Mouse (Mus musculus): ENCODE measurements around the gene Zfp628. TPM values are rescaled to one million over a fixed set of nuclear protein-coding genes. Genes with fewer than 3 reads are reported as not detected.
"Not testable (repeated sequence)": the region's sequence is repeated elsewhere in the genome, so short reads cannot be mapped to it uniquely, and the experiment has no call there.

The Zfp628 gene
- polyA plus RNA-seq, 1 experiment from 2014 or later = 3.9 TPM

DNA sequence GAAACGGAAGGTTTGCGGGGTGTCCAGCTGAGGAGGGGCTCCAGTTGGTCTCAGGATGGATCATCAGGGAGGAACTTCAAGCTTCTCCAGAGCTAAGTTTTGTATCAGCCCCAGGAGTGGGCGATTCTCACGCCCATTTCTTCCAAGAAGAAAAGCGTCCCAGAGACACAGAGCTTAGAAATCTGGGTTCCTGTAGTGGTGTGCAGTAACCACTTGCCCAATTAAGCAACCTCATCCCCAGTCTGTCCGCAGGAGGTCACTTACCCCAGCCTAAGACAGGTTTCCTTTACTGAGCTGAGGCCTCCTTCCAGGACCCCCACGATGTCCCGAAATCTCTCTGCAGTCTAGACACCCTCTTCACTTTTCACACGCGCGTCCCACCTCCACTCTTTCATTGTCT lies 37.8 kb upstream of the Zfp628 start:
- H3K4me3 ChIP-seq (replicated peaks; ENCODE audit: low read depth, low read length) = peak overlapping the region; percentile 48
- no peak for ATAC-seq (replicated peaks; ENCODE audit: low FRiP score, low read depth)
- H3K4me2 ChIP-seq (ENCODE audit: low read length) = peak overlapping the region; percentile 78
- no peak for TF ChIP-seq CTCF (IDR thresholded peaks at IDR 0.05; ENCODE audit: low read depth)
- H3K36me3 ChIP-seq (ENCODE audit: insufficient read depth, low read length) = no peaks in the 10 kb centered on the region
- DNase-seq (ENCODE audit: low spot score) = no peak
- H3K9ac ChIP-seq (ENCODE audit: low read depth, low read length) = peak overlapping the region; percentile 39
- H3K9me3 ChIP-seq (replicated peaks; ENCODE audit: low read length) = no peaks in the 10 kb centered on the region
- no peaks in the 10 kb centered on the region for H3K27me3 ChIP-seq (ENCODE audit: insufficient read depth, low read length)
- 0 out of 2 replicates have a peak overlapping the region, but pooled peaks have one; percentile 25 for H3K27ac ChIP-seq
- peaks cover 7% of the 10 kb centered on the region; the same call in 1 of the 2 replicates for H3K4me1 ChIP-seq (replicated peaks; ENCODE audit: insufficient read depth, low read length)
- WGBS = 5% methylated on average over 11 of the region's 11 CpGs

DNA sequence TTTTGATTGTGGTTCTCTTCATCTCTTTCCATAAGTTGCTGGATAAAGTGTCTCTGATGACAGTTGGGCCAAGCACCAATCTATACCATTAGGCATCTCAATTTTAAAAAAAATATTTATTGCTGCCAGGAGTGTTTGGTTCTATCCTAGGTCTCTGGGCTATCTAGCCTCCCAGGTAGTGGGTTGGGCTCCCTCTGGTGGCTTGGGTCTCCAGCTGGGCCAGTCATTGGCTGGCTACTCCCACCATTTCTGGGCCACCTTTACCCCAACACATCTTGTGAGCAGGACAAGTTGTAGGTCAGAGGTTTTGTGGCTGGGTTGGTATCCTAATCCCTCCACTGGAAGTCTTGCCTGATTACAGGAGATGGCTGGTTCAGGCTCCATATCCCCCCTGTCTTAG lies 36.8 kb upstream of the Zfp628 start:
- Histone ChIP-seq H3K27me3 (ENCODE audit: insufficient read depth, low read length) (no peaks in the 10 kb centered on the region), H3K9me3 (replicated peaks; ENCODE audit: low read length) (no peaks in the 10 kb centered on the region), H3K36me3 (ENCODE audit: insufficient read depth, low read length) (no peaks in the 10 kb centered on the region), H3K27ac (no peak overlapping the region), H3K4me1 (replicated peaks; ENCODE audit: insufficient read depth, low read length) (peaks cover 7% of the 10 kb centered on the region; the same call in 1 of the 2 replicates), H3K4me2 (ENCODE audit: low read length) (peak overlapping the region; percentile 78; the same call in 1 of the 2 replicates), H3K4me3 (replicated peaks; ENCODE audit: low read depth, low read length) (no peak overlapping the region), H3K9ac (ENCODE audit: low read depth, low read length) (no peak overlapping the region)
- DNase-seq (ENCODE audit: low spot score) = no peak
- peak; percentile 51 for TF ChIP-seq CTCF (IDR thresholded peaks at IDR 0.05; ENCODE audit: low read depth)
- no peak for ATAC-seq (replicated peaks; ENCODE audit: low FRiP score, low read depth)

DNA sequence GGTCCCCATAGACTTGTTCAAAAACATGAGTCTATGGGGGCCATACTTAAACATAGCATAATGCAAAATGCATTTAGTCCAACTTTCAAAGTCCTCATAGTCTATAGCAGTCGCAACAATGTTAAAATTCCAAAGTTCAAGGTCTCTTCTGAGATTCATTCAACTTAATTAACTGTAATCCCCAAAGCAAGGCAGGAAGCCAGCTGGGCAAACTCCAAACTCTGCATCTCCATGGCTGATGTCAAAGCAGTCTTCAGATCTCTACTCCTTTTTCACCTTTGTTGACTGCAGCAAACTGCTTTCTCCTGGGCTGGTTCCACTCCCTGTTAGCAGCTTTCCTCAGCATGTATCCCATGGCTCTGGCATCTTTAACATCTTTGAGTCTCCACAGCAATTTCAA lies 36.0 kb upstream of the Zfp628 start:
- not testable (repeated sequence) for H3K4me2 ChIP-seq (ENCODE audit: low read length); ATAC-seq (replicated peaks; ENCODE audit: low FRiP score, low read depth); H3K27ac ChIP-seq; H3K36me3 ChIP-seq (ENCODE audit: insufficient read depth, low read length); H3K9me3 ChIP-seq (replicated peaks; ENCODE audit: low read length); H3K27me3 ChIP-seq (ENCODE audit: insufficient read depth, low read length); H3K9ac ChIP-seq (ENCODE audit: low read depth, low read length); H3K4me3 ChIP-seq (replicated peaks; ENCODE audit: low read depth, low read length); DNase-seq (ENCODE audit: low spot score); H3K4me1 ChIP-seq (replicated peaks; ENCODE audit: insufficient read depth, low read length)
- 59% methylated on average over 1 of the region's 1 CpGs for WGBS

DNA sequence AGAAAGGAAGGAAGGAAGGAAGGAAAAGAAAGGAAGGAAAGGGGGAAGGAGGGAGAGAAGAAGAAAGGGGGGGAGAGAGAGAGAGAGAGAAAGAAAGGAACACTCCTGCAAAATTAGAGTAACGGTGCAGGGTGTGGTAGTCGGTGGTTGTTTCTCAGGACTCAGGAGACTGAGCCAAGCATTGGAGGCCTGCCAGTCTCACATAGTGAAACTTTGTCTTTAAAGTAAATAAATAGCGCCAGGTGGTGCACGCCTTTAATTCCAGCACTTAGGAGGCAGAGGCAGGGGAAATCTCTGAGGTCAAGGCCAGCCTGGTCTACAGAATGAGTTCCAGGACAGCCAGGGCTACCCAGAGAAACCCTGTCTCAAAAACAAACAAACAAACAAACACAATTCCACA lies 28.3 kb upstream of the Zfp628 start:
- no peak for TF ChIP-seq CTCF (IDR thresholded peaks at IDR 0.05; ENCODE audit: low read depth)
- Histone ChIP-seq H3K4me3 (replicated peaks; ENCODE audit: low read depth, low read length) (no peak overlapping the region), H3K9ac (ENCODE audit: low read depth, low read length) (no peak overlapping the region), H3K4me2 (ENCODE audit: low read length) (no peak overlapping the region), H3K36me3 (ENCODE audit: insufficient read depth, low read length) (no peaks in the 10 kb centered on the region), H3K27ac (no peak overlapping the region), H3K27me3 (ENCODE audit: insufficient read depth, low read length) (no peaks in the 10 kb centered on the region), H3K9me3 (replicated peaks; ENCODE audit: low read length) (no peaks in the 10 kb centered on the region), H3K4me1 (replicated peaks; ENCODE audit: insufficient read depth, low read length) (no peaks in the 10 kb centered on the region)
- ATAC-seq (replicated peaks; ENCODE audit: low FRiP score, low read depth) (no peak), DNase-seq (ENCODE audit: low spot score) (no peak)
- 56% methylated on average over 4 of the region's 4 CpGs for WGBS

DNA sequence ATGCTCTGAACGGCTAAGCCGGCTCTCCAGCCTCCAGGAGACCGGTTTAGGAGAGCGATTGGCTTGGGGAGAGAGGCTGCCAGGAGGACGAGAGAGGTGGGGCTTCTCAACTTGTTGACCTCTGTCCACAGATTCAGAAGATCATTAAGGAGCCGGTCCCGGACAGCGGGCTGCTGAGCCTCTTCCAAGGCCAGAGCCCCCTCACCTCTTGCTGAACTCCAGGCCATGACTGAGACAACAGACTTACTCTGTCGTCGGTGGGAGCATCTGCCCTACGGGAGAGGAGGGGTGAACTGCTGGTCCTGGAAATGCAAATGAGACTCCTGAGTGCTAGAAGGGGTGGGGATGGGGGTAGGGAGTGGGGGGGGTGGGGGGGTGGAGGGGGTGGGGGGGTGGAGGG lies 19.8 kb upstream of the Zfp628 start:
- H3K4me2 ChIP-seq (ENCODE audit: low read length) = no peak overlapping the region
- no peak for DNase-seq (ENCODE audit: low spot score)
- WGBS = 48% methylated on average over 11 of the region's 11 CpGs

DNA sequence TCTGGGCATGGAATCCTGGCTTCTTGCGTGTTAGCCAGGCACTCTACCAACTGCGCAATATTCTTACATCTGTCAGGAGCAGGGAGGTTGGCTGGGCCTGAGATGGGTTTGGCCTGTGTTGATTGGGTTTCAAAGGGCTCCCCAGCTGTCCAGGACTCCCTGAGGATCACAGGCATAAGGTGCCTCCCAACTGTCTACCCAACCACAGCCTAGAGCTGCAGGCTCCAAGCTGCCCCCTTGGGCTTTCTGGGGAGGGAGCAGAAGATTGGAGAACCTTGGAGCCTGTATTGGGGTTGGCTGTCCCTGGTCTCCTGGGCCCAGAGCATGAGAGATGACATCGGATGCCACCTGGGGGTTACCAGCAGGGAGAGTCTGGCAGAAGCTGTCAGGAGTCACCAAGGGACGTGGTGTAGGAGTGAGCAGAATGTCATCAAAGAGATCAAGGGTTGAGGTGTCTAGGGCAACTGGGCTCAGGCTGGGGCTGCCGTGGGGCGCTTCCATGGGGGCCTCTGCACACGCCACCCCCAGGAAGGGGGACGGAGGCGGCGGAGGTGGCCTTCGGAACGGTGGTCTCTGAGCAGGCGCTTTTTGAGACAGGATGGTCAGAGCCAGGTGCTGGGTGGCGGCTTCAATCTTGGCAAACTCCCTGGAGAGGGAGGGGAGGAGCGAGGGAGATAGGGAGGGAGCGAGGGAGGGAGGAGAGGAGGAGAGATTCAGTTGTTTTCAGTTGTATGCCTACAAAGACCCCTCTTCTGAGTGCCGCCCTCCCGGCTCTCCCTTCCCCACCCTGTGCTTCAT lies 16.0 kb upstream of the Zfp628 start:
- Histone ChIP-seq H3K4me1 (replicated peaks; ENCODE audit: insufficient read depth, low read length) (peaks cover 8% of the 10 kb centered on the region), H3K27ac (no peak overlapping the region), H3K4me3 (replicated peaks; ENCODE audit: low read depth, low read length) (peak overlapping the region; percentile 24), H3K27me3 (ENCODE audit: insufficient read depth, low read length) (no peaks in the 10 kb centered on the region), H3K4me2 (ENCODE audit: low read length) (peak overlapping the region; percentile 61), H3K9me3 (replicated peaks; ENCODE audit: low read length) (no peaks in the 10 kb centered on the region), H3K36me3 (ENCODE audit: insufficient read depth, low read length) (no peaks in the 10 kb centered on the region), H3K9ac (ENCODE audit: low read depth, low read length) (peak overlapping the region; percentile 44; the same call in 1 of the 2 replicates)
- 17% methylated on average over 17 of the region's 18 CpGs for WGBS
- ATAC-seq (replicated peaks; ENCODE audit: low FRiP score, low read depth) (peak; percentile 48), DNase-seq (ENCODE audit: low spot score) (peak; percentile 28)
- no peak for TF ChIP-seq CTCF (IDR thresholded peaks at IDR 0.05; ENCODE audit: low read depth)

More for the DNA sequence above, 19.8 kb upstream of the Zfp628 start:
- Histone ChIP-seq H3K27me3 (ENCODE audit: insufficient read depth, low read length) (no peaks in the 10 kb centered on the region), H3K4me1 (replicated peaks; ENCODE audit: insufficient read depth, low read length) (peaks cover 8% of the 10 kb centered on the region), H3K4me3 (replicated peaks; ENCODE audit: low read depth, low read length) (no peak overlapping the region), H3K9ac (ENCODE audit: low read depth, low read length) (no peak overlapping the region), H3K36me3 (ENCODE audit: insufficient read depth, low read length) (no peaks in the 10 kb centered on the region), H3K27ac (no peak overlapping the region), H3K9me3 (replicated peaks; ENCODE audit: low read length) (no peaks in the 10 kb centered on the region)
- TF ChIP-seq CTCF (IDR thresholded peaks at IDR 0.05; ENCODE audit: low read depth) = no peak
- no peak for ATAC-seq (replicated peaks; ENCODE audit: low FRiP score, low read depth)

Data from kidney, postnatal 0 days (tissue).